Mouse (Mus musculus) bone marrow macrophage, adult 2 months (primary cell): ENCODE results near the gene Odr4. TPM values are rescaled to one million over a fixed set of nuclear protein-coding genes. Genes with fewer than 3 reads are reported as not detected.

Source experiments
- H3K27ac ChIP-seq: 2 replicates; pipeline ENCODE4 v1.5.1; 2012; ENCODE audit warnings: low read depth, low read length; ENCODE audit not compliant: insufficient read depth
- H3K4me1 ChIP-seq: 2 replicates; pipeline ENCODE4 v1.6.1; 2012; ENCODE audit warnings: low read length; ENCODE audit not compliant: control insufficient read depth, insufficient read depth
- H3K4me3 ChIP-seq: 2 replicates; pipeline ENCODE4 v1.5.1; 2012; ENCODE audit warnings: mild to moderate bottlenecking, low read length, moderate library complexity; ENCODE audit not compliant: insufficient read depth
- CTCF ChIP-seq: IDR thresholded peaks from 2 replicates; pipeline ENCODE4 v1.5.1; 2012; ENCODE audit warnings: low read depth, mild to moderate bottlenecking, low read length, moderate library complexity
- POLR2A ChIP-seq: IDR thresholded peaks from 2 replicates; pipeline ENCODE4 v1.6.1; 2012; ENCODE audit warnings: mild to moderate bottlenecking, low read depth, low read length, borderline replicate concordance
- polyA plus RNA-seq: library from polyadenylated mRNA; stranded (reverse); fragments of >200 nt; gene quantifications from 2 replicates; pipeline ENCODE4 v1.2.4, GENCODE M21; 2012; ENCODE audit not compliant: missing spikeins, insufficient read depth, insufficient read length

The Odr4 gene
- 60.8 and 70.9 TPM in 2 replicates for polyA plus RNA-seq

DNA sequence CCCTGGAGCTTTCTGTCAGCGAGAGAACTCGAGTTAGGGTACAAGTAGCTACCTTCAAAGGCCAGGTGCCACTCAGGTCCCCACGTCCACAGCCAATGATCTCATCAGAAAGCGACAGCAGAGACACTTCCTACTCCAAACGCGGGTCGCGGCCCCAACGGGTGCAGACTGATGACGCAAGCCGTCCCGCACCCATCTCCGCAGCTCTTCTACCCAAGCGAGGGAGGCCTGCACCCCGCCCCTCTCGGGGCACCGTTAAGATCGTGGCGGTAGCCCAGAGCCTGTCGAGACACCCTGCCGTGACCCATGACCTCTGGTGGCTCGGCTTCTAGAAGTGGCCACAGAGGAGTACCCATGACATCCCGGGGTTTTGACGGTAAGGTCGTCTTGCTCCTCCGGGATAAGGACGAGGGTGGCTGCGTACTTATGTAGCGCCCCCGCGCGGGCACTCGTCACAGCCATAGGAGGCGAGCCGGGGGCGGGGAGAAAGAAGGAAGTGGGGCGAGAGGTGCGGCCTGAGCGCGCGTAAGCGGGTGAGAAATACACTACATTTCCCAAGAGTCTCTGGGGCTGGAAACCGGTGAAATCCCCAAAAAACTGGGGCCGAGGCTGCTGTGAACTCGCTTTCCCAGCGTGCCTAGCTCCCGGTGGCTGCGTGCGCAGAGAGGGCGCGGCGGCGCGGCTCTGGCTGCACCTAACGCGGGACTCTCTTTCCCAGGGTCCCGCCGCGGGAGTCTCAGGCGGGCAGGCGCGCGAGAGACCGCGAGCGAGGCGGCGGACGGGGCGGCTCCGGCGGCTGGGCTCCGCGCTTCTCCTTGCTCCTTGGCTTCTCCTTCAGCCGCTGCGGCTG is at the start of gene Odr4, which contains the start of gene Tpr:
Odr4 (minus strand) TSS at position 443 of the 850 bp plus-strand sequence.
Tpr (plus strand) TSS at position 201 of the 850 bp plus-strand sequence.
- H3K4me1 ChIP-seq: peaks cover 11% of the 10 kb centered on the region
- peak within 1 kb of the TSS; percentile 98 for H3K4me3 ChIP-seq
- TF ChIP-seq CTCF (peak; percentile 62), POLR2A (no peak)
- H3K27ac ChIP-seq: peak within 1 kb of the TSS; percentile 71

- Histone ChIP-seq H3K27ac (no peak overlapping the region), H3K4me3 (no peak overlapping the region), H3K4me1 (no peaks in the 10 kb centered on the region)
- TF ChIP-seq POLR2A: no peak
- no peak for TF ChIP-seq CTCF
Observed at GRCm38 (mm10) chr1:150441731-150442130, 48.9 kb upstream of the Odr4 start.

DNA sequence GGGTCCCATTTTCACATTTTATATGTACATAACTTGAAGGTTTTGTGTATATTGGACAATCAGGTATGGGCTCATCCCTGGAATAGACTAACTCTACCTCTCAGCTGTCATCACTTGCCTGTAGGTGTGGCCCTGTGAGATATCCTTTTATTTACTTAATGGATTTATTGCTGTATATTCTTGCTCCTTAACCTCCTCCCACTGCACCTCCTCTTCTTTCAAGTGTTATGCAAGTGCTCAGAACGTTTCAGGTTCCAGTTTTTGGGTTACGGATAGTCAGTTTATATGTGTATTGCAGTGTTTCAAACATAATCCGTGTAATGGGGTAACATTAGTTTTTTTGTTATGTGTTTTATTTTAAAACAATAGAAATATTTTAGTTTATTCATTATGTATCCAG is 45.8 kb upstream of the Odr4 start:
- Histone ChIP-seq H3K4me1 (no peaks in the 10 kb centered on the region), H3K4me3 (no peak overlapping the region), H3K27ac (no peak overlapping the region)
- TF ChIP-seq POLR2A: no peak
- no peak for TF ChIP-seq CTCF

DNA sequence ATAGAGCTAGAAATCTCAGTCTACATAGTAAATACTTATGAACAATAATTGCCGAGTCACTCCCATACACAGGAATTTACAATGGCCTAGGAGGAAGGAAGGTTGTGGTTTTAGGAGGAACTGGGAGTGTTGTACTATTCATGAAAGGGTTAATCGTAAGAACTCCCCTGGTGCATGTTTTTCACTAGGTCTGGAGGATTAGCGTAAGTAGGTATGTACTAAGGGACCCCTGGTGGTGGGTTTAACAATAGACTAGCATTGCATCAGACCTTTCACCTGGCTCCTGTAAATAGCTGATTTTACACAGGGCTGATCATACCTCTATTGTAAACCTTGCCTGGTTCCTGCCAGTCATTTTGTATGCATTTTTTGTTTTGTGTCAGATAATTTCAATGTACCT is 33.3 kb upstream of the Odr4 start:
- H3K27ac ChIP-seq: no peak overlapping the region
- H3K4me1 ChIP-seq: 0 out of 2 replicates have a peak, but pooled peaks cover 2% of the 10 kb centered on the region
- TF ChIP-seq POLR2A: no peak
- TF ChIP-seq CTCF: no peak
- no peak overlapping the region for H3K4me3 ChIP-seq

DNA sequence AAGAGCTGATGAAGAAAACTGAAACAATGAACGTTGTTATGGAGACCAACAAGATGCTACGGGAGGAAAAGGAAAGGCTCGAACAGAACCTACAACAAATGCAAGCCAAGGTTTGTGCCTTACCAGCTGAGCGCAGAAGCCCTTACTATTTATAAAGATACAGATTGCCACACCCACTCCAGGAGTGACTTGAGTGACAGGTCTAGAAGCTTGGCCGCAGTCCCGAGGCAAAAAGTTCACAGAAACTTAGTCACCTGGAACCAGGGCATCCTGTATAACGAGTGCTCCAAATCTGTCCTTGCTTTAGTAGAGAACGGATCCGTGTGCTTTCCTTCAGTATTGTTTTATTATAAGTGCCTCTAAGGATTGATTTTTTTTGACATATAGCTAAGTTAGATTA is 32.8 kb upstream of the Odr4 start:
- no peak overlapping the region for H3K27ac ChIP-seq
- no peak for TF ChIP-seq POLR2A
- TF ChIP-seq CTCF: no peak
- H3K4me3 ChIP-seq: no peak overlapping the region
- H3K4me1 ChIP-seq: 0 out of 2 replicates have a peak, but pooled peaks cover 2% of the 10 kb centered on the region

DNA sequence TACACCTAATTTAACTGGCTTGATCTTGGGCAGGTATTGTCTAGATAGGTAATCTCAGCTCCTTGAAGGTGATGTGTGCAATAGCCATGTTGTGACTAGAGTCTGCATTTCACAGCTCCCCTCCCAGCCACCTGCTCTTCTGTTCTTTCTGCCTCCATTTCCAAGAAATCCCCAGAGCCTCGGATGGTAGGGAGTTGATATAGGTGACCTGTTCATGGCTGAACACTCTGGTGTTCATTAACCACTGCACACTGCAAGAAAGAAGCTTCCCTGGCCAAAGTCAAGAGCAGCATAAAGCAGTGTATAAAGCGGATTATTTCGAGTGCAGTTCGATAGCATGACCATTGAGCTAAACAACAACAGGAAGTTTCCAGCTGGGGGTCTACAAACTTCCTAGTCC is 25.5 kb upstream of the Odr4 start:
- TF ChIP-seq POLR2A (no peak), CTCF (no peak)
- Histone ChIP-seq H3K27ac (no peak overlapping the region), H3K4me1 (0 out of 2 replicates have a peak, but pooled peaks cover 2% of the 10 kb centered on the region), H3K4me3 (no peak overlapping the region)

GRCm38 (mm10) chr1:150416006-150416405 is 23.1 kb upstream of the Odr4 start:
- H3K4me3 ChIP-seq: no peak overlapping the region
- H3K4me1 ChIP-seq: 0 out of 2 replicates have a peak, but pooled peaks cover 2% of the 10 kb centered on the region
- TF ChIP-seq POLR2A: no peak
- no peak for TF ChIP-seq CTCF
- H3K27ac ChIP-seq: no peak overlapping the region

DNA sequence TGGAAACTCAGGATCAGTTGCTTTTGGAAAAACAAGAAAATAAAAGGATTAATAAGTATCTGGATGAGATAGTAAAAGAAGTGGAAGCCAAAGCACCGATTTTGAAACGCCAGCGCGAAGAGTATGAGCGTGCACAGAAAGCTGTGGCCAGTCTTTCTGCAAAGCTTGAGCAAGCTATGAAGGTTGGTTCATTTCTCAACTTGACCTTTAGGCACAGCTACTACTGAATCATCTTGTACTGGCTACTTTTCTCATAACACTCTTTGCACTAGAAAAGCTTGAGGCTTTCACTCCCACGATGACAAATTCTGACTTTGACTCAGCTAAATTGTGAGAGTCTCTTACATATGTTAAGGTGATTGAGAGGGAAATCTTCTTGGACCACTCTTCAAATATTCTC is 17.1 kb upstream of the Odr4 start:
- TF ChIP-seq CTCF (no peak), POLR2A (no peak)
- peaks cover 5% of the 10 kb centered on the region; the same call in 1 of the 2 replicates for H3K4me1 ChIP-seq
- H3K27ac ChIP-seq: no peak overlapping the region
- H3K4me3 ChIP-seq: no peak overlapping the region

- Histone ChIP-seq H3K4me3 (no peak overlapping the region), H3K4me1 (peaks cover 7% of the 10 kb centered on the region), H3K27ac (no peak overlapping the region)
- TF ChIP-seq POLR2A: no peak
- TF ChIP-seq CTCF: no peak
Observed at GRCm38 (mm10) chr1:150407285-150407684, 14.4 kb upstream of the Odr4 start.

GRCm38 (mm10) chr1:150404555-150404954 is 11.7 kb upstream of the Odr4 start:
- Histone ChIP-seq H3K27ac (no peak overlapping the region), H3K4me1 (peaks cover 7% of the 10 kb centered on the region), H3K4me3 (no peak overlapping the region)
- TF ChIP-seq POLR2A (no peak), CTCF (no peak)
